Mouse (Mus musculus) lung, postnatal 0 days (tissue): ENCODE results near the gene Serpinb6a.

ENCODE experiments used
- CTCF ChIP-seq: IDR thresholded peaks from 2 replicates; pipeline ENCODE4 v1.5.1; 2016; ENCODE audit warnings: antibody characterized with exemption, mild to moderate bottlenecking
- EP300 ChIP-seq: IDR thresholded peaks from 2 replicates; pipeline ENCODE4 v1.6.1; 2016; ENCODE audit warnings: antibody characterized with exemption, mild to moderate bottlenecking, control low read depth

DNA sequence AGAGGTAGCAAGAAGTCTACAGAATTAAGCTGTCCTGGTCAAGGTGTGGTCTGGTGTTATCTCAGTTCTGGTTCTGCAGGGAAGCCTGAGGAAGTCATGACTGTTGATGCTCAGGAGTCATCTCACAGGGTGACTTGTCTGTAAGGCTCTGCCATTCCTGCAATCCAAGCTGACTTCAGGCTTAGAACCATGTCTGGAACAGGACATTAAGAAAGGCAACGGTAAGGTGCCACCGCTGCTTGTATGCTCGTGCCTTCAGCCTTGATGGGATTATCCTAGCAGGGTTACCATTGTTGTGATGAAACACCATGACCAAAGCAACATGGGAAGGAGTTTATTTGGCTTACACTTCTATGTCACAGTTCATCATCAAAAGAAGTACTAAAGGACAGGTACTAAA lies 44.9 kb upstream of the Serpinb6a start:
- TF ChIP-seq CTCF (no peak), EP300 (no peak)
